12 mouse cellular contexts compared by ENCODE assay signal in genomic region chr9:102806056-102806573, GRCm38 (mm10). TPM values are rescaled to one million over a fixed set of nuclear protein-coding genes. Genes with fewer than 3 reads are reported as not detected.
DNase-seq lines count a peak whose midpoint lies in the region; ATAC-seq and TF ChIP-seq lines count a peak whose summit lies in the region.
"Had no signal": no experiment of that assay in that cellular context is flagged by ENCODE, and none has a peak within 500 bp of the region (broad histone marks: within the 10 kb centered on the region; RNA-seq: fewer than 3 reads in every experiment).

No protein-coding gene starts in this region.

- no peaks in the 10 kb centered on the region for H3K9me3 ChIP-seq in limb, embryonic 13.5 days
- no peaks in the 10 kb centered on the region for H3K9me3 ChIP-seq in limb, embryonic 10.5 days (replicated peaks)
- no peaks in the 10 kb centered on the region for H3K9me3 ChIP-seq in intestine, embryonic 16.5 days (ENCODE audit: control insufficient read depth, low read length)
- no peaks in the 10 kb centered on the region for H3K9me3 ChIP-seq in stomach, embryonic 16.5 days (replicated peaks; ENCODE audit: control insufficient read depth, low read length)
- H3K9me3 ChIP-seq: heart, embryonic 10.5 days had no signal

- TF ChIP-seq POLR2A in brain, embryonic 14.5 days (IDR thresholded peaks at IDR 0.05; ENCODE audit: borderline replicate concordance, extremely low read depth, insufficient read depth, insufficient read length, poor library complexity, severe bottlenecking): no peak

- no peak overlapping the region for H3K4me2 ChIP-seq in limb, embryonic 13.5 days (replicated peaks)
- H3K4me2 ChIP-seq in intestine, embryonic 16.5 days (ENCODE audit: low read depth, low read length): no peak overlapping the region
- H3K4me2 ChIP-seq in stomach, embryonic 16.5 days (ENCODE audit: low read depth, low read length): no peak overlapping the region

- 40% methylated on average over 10 of the region's 10 CpGs for WGBS in limb, embryonic 13.5 days
- 88% methylated on average over 10 of the region's 10 CpGs for WGBS in limb, embryonic 10.5 days
- 53% methylated on average over 10 of the region's 10 CpGs for WGBS in intestine, embryonic 16.5 days
- WGBS in stomach, embryonic 16.5 days: 43% methylated on average over 10 of the region's 10 CpGs

- DNase-seq in limb, embryonic 10.5 days (ENCODE audit: low spot score): no peak
- DNase-seq in brain, embryonic 14.5 days (ENCODE audit: low read depth): peak; percentile 65
- no peak for DNase-seq in yolk sac, embryonic 10.5 days (ENCODE audit: low spot score)
- no peak for DNase-seq in layer of hippocampus, adult 18-20 months (ENCODE audit: low spot score in 2 of 2)
- DNase-seq: cerebellum, postnatal 25 days; kidney, adult 18-20 months; midbrain, embryonic 14.5 days had no signal

- H3K27ac ChIP-seq in limb, embryonic 13.5 days: peak overlapping the region; percentile 56
- no peak overlapping the region for H3K27ac ChIP-seq in limb, embryonic 10.5 days
- H3K27ac ChIP-seq in intestine, embryonic 16.5 days (ENCODE audit: low read length): peak overlapping the region; percentile 14; the same call in 1 of the 2 replicates
- H3K27ac ChIP-seq in stomach, embryonic 16.5 days (ENCODE audit: low read length): peak overlapping the region; percentile 80
- H3K27ac ChIP-seq: heart, embryonic 10.5 days; macrophage had no signal

- no peak for TF ChIP-seq CTCF in brain, embryonic 14.5 days (IDR thresholded peaks at IDR 0.05; ENCODE audit: borderline replicate concordance, extremely low read depth, insufficient read depth, insufficient read length)

- H3K4me3 ChIP-seq in limb, embryonic 13.5 days: no peak overlapping the region
- H3K4me3 ChIP-seq in limb, embryonic 10.5 days: no peak overlapping the region
- H3K4me3 ChIP-seq in intestine, embryonic 16.5 days (ENCODE audit: low read length): no peak overlapping the region
- H3K4me3 ChIP-seq in stomach, embryonic 16.5 days (replicated peaks; ENCODE audit: low read length): no peak overlapping the region
- H3K4me3 ChIP-seq: heart, embryonic 10.5 days had no signal

- ATAC-seq in limb, embryonic 13.5 days (ENCODE audit: low FRiP score, low read depth): peak; percentile 66
- ATAC-seq in intestine, embryonic 16.5 days: peak; percentile 11; the same call in 1 of the 2 replicates
- ATAC-seq in stomach, embryonic 16.5 days (ENCODE audit: insufficient read depth, low FRiP score): peak; percentile 70; the same call in 1 of the 2 replicates

- H3K9ac ChIP-seq in limb, embryonic 13.5 days: no peak overlapping the region
- H3K9ac ChIP-seq in intestine, embryonic 16.5 days (ENCODE audit: low read depth, low read length): no peak overlapping the region
- H3K9ac ChIP-seq in stomach, embryonic 16.5 days (ENCODE audit: low read length): no peak overlapping the region

- H3K27me3 ChIP-seq in limb, embryonic 13.5 days: no peaks in the 10 kb centered on the region
- no peaks in the 10 kb centered on the region for H3K27me3 ChIP-seq in limb, embryonic 10.5 days (ENCODE audit: low read depth, poor library complexity, severe bottlenecking)
- no peaks in the 10 kb centered on the region for H3K27me3 ChIP-seq in intestine, embryonic 16.5 days (replicated peaks; ENCODE audit: control insufficient read depth, insufficient read depth, low read length)
- H3K27me3 ChIP-seq in stomach, embryonic 16.5 days (ENCODE audit: control insufficient read depth, insufficient read depth, low read length): no peaks in the 10 kb centered on the region

- H3K36me3 ChIP-seq in limb, embryonic 13.5 days: no peaks in the 10 kb centered on the region
- H3K36me3 ChIP-seq in limb, embryonic 10.5 days: no peaks in the 10 kb centered on the region
- no peaks in the 10 kb centered on the region for H3K36me3 ChIP-seq in intestine, embryonic 16.5 days (ENCODE audit: control insufficient read depth, insufficient read depth, low read length)
- H3K36me3 ChIP-seq in stomach, embryonic 16.5 days (ENCODE audit: control insufficient read depth, insufficient read depth, low read length): no peaks in the 10 kb centered on the region
- H3K36me3 ChIP-seq: heart, embryonic 10.5 days had no signal

- H3K4me1 ChIP-seq in limb, embryonic 13.5 days: peaks cover 30% of the 10 kb centered on the region
- H3K4me1 ChIP-seq in limb, embryonic 10.5 days: no peaks in the 10 kb centered on the region
- H3K4me1 ChIP-seq in intestine, embryonic 16.5 days (ENCODE audit: control insufficient read depth, insufficient read depth, low read length): no peaks in the 10 kb centered on the region
- H3K4me1 ChIP-seq in stomach, embryonic 16.5 days (ENCODE audit: control insufficient read depth, insufficient read depth, low read length): peaks cover 15% of the 10 kb centered on the region

RNA-seq across cellular contexts. Expression of gene Ryk, which starts 28.6 kb away (rescaled TPM):
- polyA plus RNA-seq in limb, embryonic 13.5 days (2015; fragmentation: Nextera tagmentation; extraction: Ambion mirVana): 23.7 and 24.5 TPM in 2 replicates
- 17.8 and 18.6 TPM in 2 replicates for polyA plus RNA-seq in limb, embryonic 10.5 days (2016; fragmentation: Nextera tagmentation; extraction: Ambion mirVana)
- polyA plus RNA-seq in brain, embryonic 14.5 days (2012; rRNA removed): 50.4 and 53.0 TPM in 2 replicates
- 13.5 and 14.4 TPM in 2 replicates for polyA plus RNA-seq in intestine, embryonic 16.5 days (2015; fragmentation: Nextera tagmentation; extraction: Ambion mirVana)
- polyA plus RNA-seq in stomach, embryonic 16.5 days (2015; fragmentation: Nextera tagmentation; extraction: Ambion mirVana): 14.2 and 17.7 TPM in 2 replicates
- total RNA-seq in layer of hippocampus, adult 18-20 months (2021): 10 to 100 TPM; 41.2 to 42.7 TPM

Comparison
In these comparisons a context has a peak if more than half of its experiments do, and no peak if none do; other contexts are left out.
1. ATAC-seq: peak in every context shown above with its lines; median percentile 70 in stomach, embryonic 16.5 days; 66 in limb, embryonic 13.5 days; 11 in intestine, embryonic 16.5 days.